Mouse (Mus musculus): ENCODE data around the gene Ppl. TPM values are rescaled to one million over a fixed set of nuclear protein-coding genes. Genes with fewer than 3 reads are reported as not detected.

Ppl gene
- polyA plus RNA-seq, 1 experiment from 2014 or later, result 0.20 TPM

DNA sequence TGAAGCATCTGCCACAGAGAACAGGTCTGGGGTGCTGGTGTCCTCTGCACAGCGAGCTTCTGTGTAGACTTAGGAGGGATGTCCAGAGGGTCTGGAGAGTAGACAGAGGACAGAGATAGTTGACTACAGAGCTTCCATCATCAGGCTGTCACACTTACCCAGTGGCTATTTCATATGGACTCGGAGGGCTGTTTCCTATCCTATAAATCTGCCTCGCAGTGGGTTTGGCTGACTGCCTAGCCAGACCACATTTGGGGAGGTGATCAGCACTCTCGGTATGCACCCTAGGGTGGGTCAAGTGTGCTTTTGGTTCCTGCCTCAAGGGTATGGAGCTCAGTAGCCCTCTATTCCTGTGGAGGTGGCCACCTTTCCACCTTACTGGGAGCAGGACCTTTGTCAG lies 47.0 kb downstream of the Ppl start:
- Histone ChIP-seq H3K9me3 (ENCODE audit: control insufficient read depth, low read length) (no peaks in the 10 kb centered on the region), H3K36me3 (ENCODE audit: control insufficient read depth, insufficient read depth, low read length) (peaks cover 77% of the 10 kb centered on the region), H3K4me3 (replicated peaks; ENCODE audit: low read depth, low read length) (no peak overlapping the region), H3K27me3 (ENCODE audit: control insufficient read depth, insufficient read depth, low read length) (no peaks in the 10 kb centered on the region), H3K9ac (replicated peaks; ENCODE audit: low read length) (no peak overlapping the region), H3K4me2 (ENCODE audit: low read length) (no peak overlapping the region), H3K4me1 (ENCODE audit: control insufficient read depth, insufficient read depth, low read length) (no peaks in the 10 kb centered on the region), H3K27ac (replicated peaks; ENCODE audit: low read depth, low read length) (no peak overlapping the region)
- DNase-seq (no peak), ATAC-seq (ENCODE audit: low FRiP score, low TSS enrichment) (no peak)
- 93% methylated on average over 4 of the region's 4 CpGs for WGBS

DNA sequence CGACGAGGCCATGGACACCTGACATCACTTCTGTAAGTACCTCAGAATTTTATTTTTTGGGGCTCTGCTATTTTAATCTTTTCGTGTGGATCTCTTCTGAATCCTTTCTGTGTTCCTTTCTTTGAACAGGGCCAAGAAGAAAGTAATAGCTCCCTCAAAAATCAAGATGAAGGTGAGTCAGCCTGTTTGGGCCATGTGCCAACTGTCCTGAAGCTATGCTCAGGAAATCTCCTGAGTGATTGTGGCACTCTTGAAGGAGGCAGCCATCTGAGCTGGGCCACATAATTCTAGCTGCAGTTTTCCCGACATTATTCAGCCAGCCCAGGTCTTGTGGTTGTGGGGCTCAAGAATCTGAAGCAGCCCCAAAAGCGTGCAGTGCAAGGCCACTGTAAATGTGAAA lies 57.9 kb downstream of the Ppl start:
- peaks cover 89% of the 10 kb centered on the region for H3K36me3 ChIP-seq (ENCODE audit: control insufficient read depth, insufficient read depth, low read length)
- no peaks in the 10 kb centered on the region for H3K4me1 ChIP-seq (ENCODE audit: control insufficient read depth, insufficient read depth, low read length)
- H3K27ac ChIP-seq (replicated peaks; ENCODE audit: low read depth, low read length), result no peak overlapping the region
- H3K27me3 ChIP-seq (ENCODE audit: control insufficient read depth, insufficient read depth, low read length), result no peaks in the 10 kb centered on the region
- no peaks in the 10 kb centered on the region for H3K9me3 ChIP-seq (ENCODE audit: control insufficient read depth, low read length)
- H3K4me2 ChIP-seq (ENCODE audit: low read length), result no peak overlapping the region
- 97% methylated on average over 5 of the region's 5 CpGs for WGBS
- H3K9ac ChIP-seq (replicated peaks; ENCODE audit: low read length), result no peak overlapping the region
- H3K4me3 ChIP-seq (replicated peaks; ENCODE audit: low read depth, low read length), result no peak overlapping the region
- no peak for ATAC-seq (ENCODE audit: low FRiP score, low TSS enrichment)
- DNase-seq, result no peak

DNA sequence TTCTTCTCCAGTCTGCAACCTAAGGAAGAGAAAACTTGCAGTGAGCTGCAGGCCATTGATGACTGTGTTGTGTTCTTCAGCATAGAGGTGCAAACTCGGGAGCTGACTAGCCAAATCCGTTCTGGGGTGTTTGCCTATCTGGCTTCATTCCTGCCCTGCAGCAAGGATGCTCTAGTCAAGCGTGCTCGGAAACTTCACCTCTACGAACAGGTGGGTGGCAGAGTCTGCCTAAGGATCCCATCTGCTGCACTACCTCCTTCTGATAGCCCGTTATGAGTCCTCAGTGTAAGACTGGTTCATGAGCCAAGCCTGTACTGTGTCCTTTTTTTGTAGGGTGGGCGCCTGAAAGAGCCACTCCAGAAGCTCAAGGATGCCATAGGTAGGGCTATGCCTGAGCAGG lies 60.2 kb downstream of the Ppl start:
- Histone ChIP-seq H3K36me3 (ENCODE audit: control insufficient read depth, insufficient read depth, low read length) (peaks cover 80% of the 10 kb centered on the region), H3K4me1 (ENCODE audit: control insufficient read depth, insufficient read depth, low read length) (no peaks in the 10 kb centered on the region), H3K27me3 (ENCODE audit: control insufficient read depth, insufficient read depth, low read length) (no peaks in the 10 kb centered on the region), H3K4me2 (ENCODE audit: low read length) (no peak overlapping the region), H3K27ac (replicated peaks; ENCODE audit: low read depth, low read length) (no peak overlapping the region), H3K9me3 (ENCODE audit: control insufficient read depth, low read length) (no peaks in the 10 kb centered on the region), H3K4me3 (replicated peaks; ENCODE audit: low read depth, low read length) (no peak overlapping the region), H3K9ac (replicated peaks; ENCODE audit: low read length) (no peak overlapping the region)
- WGBS, result 94% methylated on average over 7 of the region's 7 CpGs
- DNase-seq (no peak), ATAC-seq (ENCODE audit: low FRiP score, low TSS enrichment) (no peak)

DNA sequence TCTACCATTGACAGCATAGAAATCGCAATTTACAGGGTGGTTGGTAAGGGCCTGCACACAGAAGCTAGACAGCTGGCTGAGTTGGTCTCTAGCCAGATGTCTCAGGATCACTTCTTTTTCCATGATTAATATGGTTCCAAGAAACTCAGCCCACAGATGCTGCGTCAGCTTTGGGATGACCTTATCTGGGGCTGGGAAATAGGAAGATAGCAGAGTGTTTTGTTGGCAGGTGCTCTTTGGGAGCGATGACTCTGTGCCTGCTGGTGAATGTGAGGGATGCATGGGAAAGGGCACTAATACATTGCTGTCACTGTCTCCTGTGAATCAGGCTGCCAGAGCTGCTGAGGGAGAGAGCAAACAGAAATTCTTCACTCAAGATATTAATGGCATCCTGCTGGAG lies 61.9 kb downstream of the Ppl start:
- H3K4me2 ChIP-seq (ENCODE audit: low read length), result no peak overlapping the region
- no peak for ATAC-seq (ENCODE audit: low FRiP score, low TSS enrichment)

DNA sequence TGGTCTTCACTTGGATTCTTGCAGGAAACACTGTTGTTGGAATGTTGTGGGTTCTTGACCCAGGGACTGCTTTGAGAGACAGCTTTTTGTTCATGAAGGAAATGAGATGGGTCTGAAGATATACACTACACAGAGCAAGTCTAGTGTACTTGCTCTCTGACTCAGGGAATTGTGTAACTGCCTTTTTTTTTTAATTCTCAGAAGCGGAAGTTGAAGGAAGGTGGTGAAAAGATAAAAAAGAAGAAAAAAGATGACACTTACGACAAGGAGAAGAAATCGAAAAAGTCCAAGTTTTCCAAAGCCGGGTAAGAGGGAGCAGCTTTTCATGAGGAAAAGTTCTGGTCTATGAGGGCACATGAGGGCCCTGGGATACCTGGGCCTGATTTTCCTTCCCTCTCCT lies 68.7 kb downstream of the Ppl start:
- H3K9ac ChIP-seq (replicated peaks; ENCODE audit: low read length), result no peak overlapping the region
- no peak for DNase-seq
- H3K4me3 ChIP-seq (replicated peaks; ENCODE audit: low read depth, low read length), result no peak overlapping the region
- peaks cover 66% of the 10 kb centered on the region for H3K36me3 ChIP-seq (ENCODE audit: control insufficient read depth, insufficient read depth, low read length)
- no peaks in the 10 kb centered on the region for H3K4me1 ChIP-seq (ENCODE audit: control insufficient read depth, insufficient read depth, low read length)
- H3K4me2 ChIP-seq (ENCODE audit: low read length), result no peak overlapping the region
- WGBS, result 96% methylated on average over 4 of the region's 4 CpGs
- no peak for ATAC-seq (ENCODE audit: low FRiP score, low TSS enrichment)
- H3K9me3 ChIP-seq (ENCODE audit: control insufficient read depth, low read length), result no peaks in the 10 kb centered on the region
- H3K27ac ChIP-seq (replicated peaks; ENCODE audit: low read depth, low read length), result no peak overlapping the region
- no peaks in the 10 kb centered on the region for H3K27me3 ChIP-seq (ENCODE audit: control insufficient read depth, insufficient read depth, low read length)

More for the DNA sequence above, 61.9 kb downstream of the Ppl start:
- WGBS, result 99% methylated on average over 3 of the region's 3 CpGs
- H3K9ac ChIP-seq (replicated peaks; ENCODE audit: low read length), result no peak overlapping the region
- DNase-seq, result no peak
- H3K4me3 ChIP-seq (replicated peaks; ENCODE audit: low read depth, low read length), result no peak overlapping the region
- H3K27ac ChIP-seq (replicated peaks; ENCODE audit: low read depth, low read length), result no peak overlapping the region
- no peaks in the 10 kb centered on the region for H3K9me3 ChIP-seq (ENCODE audit: control insufficient read depth, low read length)
- H3K27me3 ChIP-seq (ENCODE audit: control insufficient read depth, insufficient read depth, low read length), result no peaks in the 10 kb centered on the region
- no peaks in the 10 kb centered on the region for H3K4me1 ChIP-seq (ENCODE audit: control insufficient read depth, insufficient read depth, low read length)
- peaks cover 79% of the 10 kb centered on the region for H3K36me3 ChIP-seq (ENCODE audit: control insufficient read depth, insufficient read depth, low read length)

DNA sequence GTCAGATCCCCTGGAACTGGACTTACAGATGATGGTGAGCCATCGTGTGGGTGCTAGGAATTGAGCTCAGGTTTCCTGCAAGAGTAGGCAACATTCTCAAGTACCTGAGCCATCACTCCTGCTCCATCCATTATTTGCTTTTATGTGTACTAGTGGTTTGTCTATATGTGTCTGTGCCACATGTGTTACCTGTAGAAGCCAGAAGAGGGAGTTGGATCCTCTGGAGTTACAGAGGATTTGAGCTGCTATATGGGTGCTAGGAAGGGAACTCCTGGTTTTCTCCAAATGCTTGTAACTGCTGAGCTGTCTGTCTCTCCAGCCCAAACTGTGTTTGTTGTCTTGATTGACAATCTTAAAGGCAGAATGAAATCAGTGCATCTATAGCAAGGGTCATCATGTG lies 74.1 kb downstream of the Ppl start:
- H3K27ac ChIP-seq (replicated peaks; ENCODE audit: low read depth, low read length), result no peak overlapping the region
- H3K4me3 ChIP-seq (replicated peaks; ENCODE audit: low read depth, low read length), result no peak overlapping the region
- no peak overlapping the region for H3K4me2 ChIP-seq (ENCODE audit: low read length)
- DNase-seq, result peak; percentile 43
- no peak overlapping the region for H3K9ac ChIP-seq (replicated peaks; ENCODE audit: low read length)
- ATAC-seq (ENCODE audit: low FRiP score, low TSS enrichment), result no peak
- H3K27me3 ChIP-seq (ENCODE audit: control insufficient read depth, insufficient read depth, low read length), result no peaks in the 10 kb centered on the region
- no peaks in the 10 kb centered on the region for H3K4me1 ChIP-seq (ENCODE audit: control insufficient read depth, insufficient read depth, low read length)
- 86% methylated on average over 1 of the region's 1 CpGs for WGBS
- peaks cover 62% of the 10 kb centered on the region for H3K36me3 ChIP-seq (ENCODE audit: control insufficient read depth, insufficient read depth, low read length)
- H3K9me3 ChIP-seq (ENCODE audit: control insufficient read depth, low read length), result no peaks in the 10 kb centered on the region

DNA sequence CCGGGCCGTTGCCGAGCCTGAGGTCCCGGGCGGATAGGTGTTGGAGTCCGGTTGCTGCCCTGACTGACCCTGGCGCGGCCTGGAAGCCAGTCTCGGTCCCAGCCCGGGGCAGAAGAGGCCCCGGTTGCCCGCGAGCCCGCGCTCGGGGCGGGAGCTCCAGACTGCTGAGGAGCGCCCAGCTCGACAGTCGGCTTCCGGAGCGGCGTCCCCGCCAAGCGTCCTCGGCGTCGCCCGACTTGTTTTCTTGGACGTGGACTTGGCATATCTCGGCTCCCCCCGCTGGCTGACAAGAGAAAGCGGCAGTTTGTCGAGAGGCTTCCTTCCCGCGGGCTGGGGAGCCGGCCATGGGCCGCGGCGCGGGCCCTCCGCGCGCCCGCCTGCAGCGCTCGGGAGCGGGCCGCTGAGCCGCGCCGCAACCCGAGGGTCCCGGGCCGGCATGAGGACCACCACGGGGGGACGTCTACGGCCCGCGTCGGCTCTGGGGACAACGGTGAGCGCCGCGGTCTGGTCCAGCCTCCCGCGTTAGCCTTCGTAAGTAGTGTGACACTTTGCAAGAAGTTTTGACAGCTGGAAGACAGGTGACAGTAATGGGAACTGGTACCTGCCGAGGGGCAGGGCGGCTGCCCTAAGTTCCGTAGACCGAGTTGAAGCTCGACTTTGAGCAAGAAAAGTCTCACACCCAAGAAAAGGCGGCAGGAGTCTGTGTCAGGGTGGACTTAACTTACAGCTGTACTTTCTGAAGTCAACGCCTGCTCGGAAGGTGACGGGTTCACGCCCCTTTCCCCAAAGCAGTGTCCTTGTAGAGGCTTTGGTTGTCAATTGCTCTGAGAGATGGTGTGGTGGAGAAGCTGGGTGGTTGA lies 81.7 kb downstream of the Ppl start:
- Histone ChIP-seq H3K4me2 (ENCODE audit: low read length) (peak overlapping the region; percentile 95), H3K27me3 (ENCODE audit: control insufficient read depth, insufficient read depth, low read length) (no peaks in the 10 kb centered on the region), H3K36me3 (ENCODE audit: control insufficient read depth, insufficient read depth, low read length) (peaks cover 39% of the 10 kb centered on the region), H3K4me1 (ENCODE audit: control insufficient read depth, insufficient read depth, low read length) (peaks cover 18% of the 10 kb centered on the region), H3K4me3 (replicated peaks; ENCODE audit: low read depth, low read length) (peak overlapping the region; percentile 96), H3K9ac (replicated peaks; ENCODE audit: low read length) (peak overlapping the region; percentile 80), H3K9me3 (ENCODE audit: control insufficient read depth, low read length) (no peaks in the 10 kb centered on the region), H3K27ac (replicated peaks; ENCODE audit: low read depth, low read length) (peak overlapping the region; percentile 94)
- ATAC-seq (ENCODE audit: low FRiP score, low TSS enrichment) (peak; percentile 80), DNase-seq (peak; percentile 83)
- under 1% methylated on average over 78 of the region's 78 CpGs for WGBS

DNA sequence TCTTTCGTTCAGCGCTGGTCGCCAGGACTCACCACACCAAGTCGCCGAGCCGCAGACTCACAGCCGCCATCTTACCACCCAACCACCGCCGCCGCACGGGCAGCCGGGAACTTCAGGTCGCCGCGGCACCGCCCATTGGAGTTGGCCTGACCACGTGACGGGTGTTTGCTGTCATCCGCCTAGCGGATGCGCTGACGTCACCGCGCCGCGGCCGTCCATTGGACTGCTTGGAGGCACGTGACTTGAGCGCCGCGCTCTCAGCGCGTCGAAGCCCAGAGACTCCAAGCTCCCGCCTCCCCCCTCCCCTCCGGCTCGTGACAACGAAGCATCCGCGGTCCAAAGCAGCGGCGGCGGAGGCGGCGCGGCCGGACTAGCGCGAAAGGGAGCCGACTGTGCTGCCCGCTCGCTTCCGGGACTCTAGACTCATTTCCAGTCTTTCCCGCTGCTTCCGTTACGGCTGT lies 82.4 kb downstream of the Ppl start, which contains the start of the genes Glyr1 and Ubn1:
Gene Glyr1, minus strand, starts transcription at position 90 of the 461 bp plus-strand sequence.
Gene Ubn1, plus strand, starts transcription at position 284 of the 461 bp plus-strand sequence.
- Histone ChIP-seq H3K27ac (replicated peaks; ENCODE audit: low read depth, low read length) (peak within 1 kb of the TSS; percentile 94), H3K4me2 (ENCODE audit: low read length) (peak within 1 kb of the TSS; percentile 95), H3K4me3 (replicated peaks; ENCODE audit: low read depth, low read length) (peak within 1 kb of the TSS; percentile 96), H3K9me3 (ENCODE audit: control insufficient read depth, low read length) (no peaks in the 10 kb centered on the region), H3K36me3 (ENCODE audit: control insufficient read depth, insufficient read depth, low read length) (peaks cover 38% of the 10 kb centered on the region), H3K27me3 (ENCODE audit: control insufficient read depth, insufficient read depth, low read length) (no peaks in the 10 kb centered on the region), H3K4me1 (ENCODE audit: control insufficient read depth, insufficient read depth, low read length) (peaks cover 18% of the 10 kb centered on the region), H3K9ac (replicated peaks; ENCODE audit: low read length) (peak within 1 kb of the TSS; percentile 86)
- 0% methylated on average over 56 of the region's 56 CpGs for WGBS
- peak; percentile 100 for DNase-seq
- ATAC-seq (ENCODE audit: low FRiP score, low TSS enrichment), result peak; percentile 100

Data from midbrain, embryonic 14.5 days (tissue).